Mouse (Mus musculus) heart, embryonic 16.5 days (tissue): ENCODE measurements around the gene Hcrt. TPM values are rescaled to one million over a fixed set of nuclear protein-coding genes. Genes with fewer than 3 reads are reported as not detected.
A peak's percentile ranks its signal among the peaks of the same experiment; 100 is the strongest.

ENCODE experiments used
- ATAC-seq: fragments of 200-750 bp; cut with Nextera tagmentation; replicated peaks from 2 replicates; pipeline ENCODE4 v1.8.0; 2017; ENCODE audit warnings: moderate number of reproducible peaks; ENCODE audit not compliant: insufficient read depth, low FRiP score; ENCODE audit errors: extremely low read depth
- H3K27ac ChIP-seq: fragments of 300-500 bp; sonication (generic); 2 replicates; pipeline ENCODE4 v1.5.1; 2014; ENCODE audit warnings: mild to moderate bottlenecking, low read length, control low read depth, moderate library complexity
- H3K27me3 ChIP-seq: fragments of 300-500 bp; sonication (generic); 2 replicates; pipeline ENCODE4 v1.6.1; 2014; ENCODE audit warnings: low read length, mixed read lengths; ENCODE audit not compliant: control insufficient read depth, insufficient read depth
- H3K36me3 ChIP-seq: fragments of 300-500 bp; sonication (generic); 2 replicates; pipeline ENCODE4 v1.6.1; 2014; ENCODE audit not compliant: control insufficient read depth, insufficient read depth
- H3K4me1 ChIP-seq: fragments of 300-500 bp; sonication (generic); 2 replicates; pipeline ENCODE4 v1.6.1; 2014; ENCODE audit warnings: low read length, mixed read lengths; ENCODE audit not compliant: control insufficient read depth, insufficient read depth
- H3K4me2 ChIP-seq: fragments of 300-500 bp; sonication (generic); 2 replicates; pipeline ENCODE4 v1.6.1; 2014; ENCODE audit warnings: low read depth, mild to moderate bottlenecking, control low read depth, low read length
- H3K4me3 ChIP-seq: fragments of 300-500 bp; sonication (generic); 2 replicates; pipeline ENCODE4 v1.5.1; 2014; ENCODE audit warnings: mild to moderate bottlenecking, control low read depth, low read length
- H3K9ac ChIP-seq: fragments of 300-500 bp; sonication (generic); 2 replicates; pipeline ENCODE4 v1.6.1; 2014; ENCODE audit warnings: low read length, control low read depth
- H3K9me3 ChIP-seq: fragments of 300-500 bp; sonication (generic); replicated peaks from 2 replicates; pipeline ENCODE4 v1.6.1; 2016; ENCODE audit warnings: low read length; ENCODE audit not compliant: control insufficient read depth
- WGBS: fragments of 180-500 bp; shearing (Covaris S2); extraction: QIAGEN DNeasy Blood & Tissue Kit; methylation state at CpG from one replicate; pipeline ENCODE4 v1.1.7; 2014; 5-methylcytosine and 5-hydroxymethylcytosine counted together
- polyA plus RNA-seq: library from polyadenylated mRNA; unstranded; fragments of >200 nt; fragmentation: Nextera tagmentation; extraction: Ambion mirVana; gene quantifications from 2 replicates; pipeline ENCODE4 v1.2.1, GENCODE M21; 2015

Gene Hcrt
- polyA plus RNA-seq, 1 experiment from 2014 or later, result not detected

- WGBS, result 37% methylated on average over 4 of the region's 4 CpGs
- no peak for ATAC-seq
- Histone ChIP-seq H3K36me3 (peaks cover 13% of the 10 kb centered on the region; the same call in 1 of the 2 replicates), H3K27me3 (no peaks in the 10 kb centered on the region), H3K4me2 (peak overlapping the region; percentile 23), H3K4me3 (no peak overlapping the region), H3K4me1 (peaks cover 56% of the 10 kb centered on the region), H3K9me3 (no peaks in the 10 kb centered on the region), H3K9ac (peak overlapping the region; percentile 27; the same call in 1 of the 2 replicates), H3K27ac (peak overlapping the region; percentile 85)
Observed at GRCm38 (mm10) chr11:100721254-100721653, 41.5 kb downstream of the Hcrt start.

DNA sequence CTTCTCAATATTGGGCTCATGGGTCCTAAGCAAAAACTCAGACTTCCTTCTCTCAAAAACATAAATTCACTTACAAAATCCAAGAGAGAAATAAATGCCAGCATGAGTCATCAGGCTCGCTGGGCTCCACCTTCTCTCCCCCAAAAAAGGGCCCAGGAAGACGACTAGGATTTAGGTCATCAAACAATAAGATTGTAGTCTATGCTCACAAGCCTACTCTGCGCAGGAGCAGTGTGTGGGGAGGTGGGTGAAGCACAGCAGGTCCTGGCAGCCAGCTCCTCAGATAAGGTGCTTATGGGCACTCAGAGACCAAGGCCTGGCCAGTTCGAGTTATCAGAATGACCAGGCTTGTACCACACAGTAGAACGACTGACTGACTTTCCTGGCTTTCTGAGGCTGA lies 42.4 kb downstream of the Hcrt start:
- Histone ChIP-seq H3K4me1 (peaks cover 53% of the 10 kb centered on the region), H3K9ac (peak overlapping the region; percentile 27)

DNA sequence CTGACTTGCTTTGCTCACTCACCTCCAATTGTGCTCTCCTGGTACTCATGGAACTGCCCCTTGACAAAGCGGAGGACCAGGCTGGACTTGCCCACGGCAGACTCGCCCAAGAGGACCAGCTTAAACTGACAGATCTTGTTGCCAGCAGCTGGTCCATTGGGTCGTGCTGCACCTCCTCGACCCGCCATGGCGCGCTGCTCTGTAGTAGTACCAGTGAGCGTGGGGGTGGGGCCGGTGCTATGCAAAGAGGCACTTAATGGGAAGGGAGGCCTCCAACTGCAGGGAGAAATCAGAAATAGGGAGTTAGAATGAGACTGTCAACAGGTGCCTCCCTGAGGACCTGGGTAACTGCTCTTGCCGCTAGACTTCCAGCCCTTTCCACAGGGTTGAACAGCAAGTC lies 42.8 kb downstream of the Hcrt start:
- H3K4me1 ChIP-seq, result peaks cover 48% of the 10 kb centered on the region
- no peaks in the 10 kb centered on the region for H3K27me3 ChIP-seq
- H3K27ac ChIP-seq, result peak overlapping the region; percentile 7; the same call in 1 of the 2 replicates
- H3K36me3 ChIP-seq, result peaks cover 22% of the 10 kb centered on the region
- no peaks in the 10 kb centered on the region for H3K9me3 ChIP-seq
- H3K4me2 ChIP-seq, result no peak overlapping the region
- ATAC-seq, result no peak
- WGBS, result 75% methylated on average over 11 of the region's 11 CpGs
- H3K4me3 ChIP-seq, result no peak overlapping the region
- H3K9ac ChIP-seq, result no peak overlapping the region

More for the DNA sequence above, 42.4 kb downstream of the Hcrt start:
- Histone ChIP-seq H3K4me3 (no peak overlapping the region), H3K27me3 (no peaks in the 10 kb centered on the region), H3K4me2 (peak overlapping the region; percentile 23; the same call in 1 of the 2 replicates), H3K27ac (peak overlapping the region; percentile 85), H3K9me3 (no peaks in the 10 kb centered on the region), H3K36me3 (peaks cover 22% of the 10 kb centered on the region)
- 35% methylated on average over 5 of the region's 5 CpGs for WGBS
- peak; percentile 28; the same call in 1 of the 2 replicates for ATAC-seq

DNA sequence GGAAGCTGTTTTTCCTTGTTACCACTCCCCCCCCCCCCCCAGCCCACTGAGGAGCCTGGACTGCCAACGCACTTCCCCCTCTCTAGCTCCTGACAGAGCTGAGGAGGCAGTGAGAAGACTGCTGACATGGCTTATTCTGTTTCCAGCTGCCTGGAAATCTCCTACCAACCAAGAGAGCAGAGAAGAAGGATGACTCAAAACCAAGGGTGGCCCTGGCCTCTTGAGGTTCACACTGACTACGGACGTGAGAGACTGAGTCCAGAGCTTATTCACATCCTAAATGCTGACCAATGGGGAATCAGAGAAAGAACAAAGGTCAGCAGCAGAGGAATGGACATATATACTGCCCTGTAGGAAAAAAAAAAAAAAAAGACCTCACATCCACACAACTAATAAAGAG lies 43.4 kb downstream of the Hcrt start:
- 61% methylated on average over 3 of the region's 3 CpGs for WGBS
- Histone ChIP-seq H3K4me2 (no peak overlapping the region), H3K27ac (no peak overlapping the region), H3K9ac (no peak overlapping the region), H3K4me1 (peaks cover 45% of the 10 kb centered on the region), H3K27me3 (no peaks in the 10 kb centered on the region), H3K36me3 (peaks cover 22% of the 10 kb centered on the region), H3K9me3 (no peaks in the 10 kb centered on the region), H3K4me3 (no peak overlapping the region)
- ATAC-seq, result no peak

- Histone ChIP-seq H3K4me3 (no peak overlapping the region), H3K27ac (no peak overlapping the region), H3K9me3 (no peaks in the 10 kb centered on the region), H3K4me1 (peaks cover 47% of the 10 kb centered on the region), H3K9ac (no peak overlapping the region), H3K36me3 (peaks cover 22% of the 10 kb centered on the region), H3K27me3 (no peaks in the 10 kb centered on the region), H3K4me2 (no peak overlapping the region)
- 67% methylated on average over 4 of the region's 4 CpGs for WGBS
- ATAC-seq, result no peak
Observed at GRCm38 (mm10) chr11:100718866-100719265, 43.9 kb downstream of the Hcrt start.

- peaks cover 48% of the 10 kb centered on the region for H3K4me1 ChIP-seq
- WGBS, result 89% methylated on average over 7 of the region's 7 CpGs
Observed at GRCm38 (mm10) chr11:100718462-100718861, 44.3 kb downstream of the Hcrt start.

GRCm38 (mm10) chr11:100716649-100717048 lies 46.1 kb downstream of the Hcrt start:
- WGBS, result 84% methylated on average over 3 of the region's 3 CpGs
- Histone ChIP-seq H3K36me3 (peaks cover 22% of the 10 kb centered on the region), H3K27ac (no peak overlapping the region), H3K27me3 (no peaks in the 10 kb centered on the region), H3K4me1 (peaks cover 41% of the 10 kb centered on the region), H3K9me3 (no peaks in the 10 kb centered on the region), H3K9ac (no peak overlapping the region), H3K4me2 (no peak overlapping the region), H3K4me3 (no peak overlapping the region)
- ATAC-seq, result no peak

More at GRCm38 (mm10) chr11:100718462-100718861, 44.3 kb downstream of the Hcrt start:
- no peak for ATAC-seq
- Histone ChIP-seq H3K9me3 (no peaks in the 10 kb centered on the region), H3K27ac (no peak overlapping the region), H3K27me3 (no peaks in the 10 kb centered on the region), H3K4me2 (no peak overlapping the region), H3K9ac (no peak overlapping the region), H3K36me3 (peaks cover 22% of the 10 kb centered on the region), H3K4me3 (no peak overlapping the region)

- Histone ChIP-seq H3K9ac (no peak overlapping the region), H3K9me3 (no peaks in the 10 kb centered on the region), H3K36me3 (peaks cover 24% of the 10 kb centered on the region), H3K27ac (no peak overlapping the region), H3K4me3 (no peak overlapping the region), H3K4me2 (no peak overlapping the region), H3K27me3 (no peaks in the 10 kb centered on the region), H3K4me1 (peaks cover 29% of the 10 kb centered on the region)
- 93% methylated on average over 6 of the region's 6 CpGs for WGBS
- ATAC-seq, result no peak
Observed at GRCm38 (mm10) chr11:100714948-100715347, 47.8 kb downstream of the Hcrt start.

GRCm38 (mm10) chr11:100714534-100714915 lies 48.2 kb downstream of the Hcrt start:
- Histone ChIP-seq H3K27me3 (no peaks in the 10 kb centered on the region), H3K9ac (no peak overlapping the region), H3K4me3 (no peak overlapping the region; the same call in 1 of the 2 replicates), H3K36me3 (peaks cover 24% of the 10 kb centered on the region), H3K27ac (peak overlapping the region; percentile 9), H3K4me2 (peak overlapping the region; percentile 59; the same call in 1 of the 2 replicates), H3K9me3 (no peaks in the 10 kb centered on the region), H3K4me1 (peaks cover 25% of the 10 kb centered on the region)
- WGBS, result 33% methylated on average over 6 of the region's 6 CpGs
- peak; percentile 21; the same call in 1 of the 2 replicates for ATAC-seq
